Mouse (Mus musculus): ENCODE data around the gene Fam186b.
"Not testable (repeated sequence)": the region's sequence is repeated elsewhere in the genome, so short reads cannot be mapped to it uniquely, and the experiment has no call there.

Gene Fam186b

DNA sequence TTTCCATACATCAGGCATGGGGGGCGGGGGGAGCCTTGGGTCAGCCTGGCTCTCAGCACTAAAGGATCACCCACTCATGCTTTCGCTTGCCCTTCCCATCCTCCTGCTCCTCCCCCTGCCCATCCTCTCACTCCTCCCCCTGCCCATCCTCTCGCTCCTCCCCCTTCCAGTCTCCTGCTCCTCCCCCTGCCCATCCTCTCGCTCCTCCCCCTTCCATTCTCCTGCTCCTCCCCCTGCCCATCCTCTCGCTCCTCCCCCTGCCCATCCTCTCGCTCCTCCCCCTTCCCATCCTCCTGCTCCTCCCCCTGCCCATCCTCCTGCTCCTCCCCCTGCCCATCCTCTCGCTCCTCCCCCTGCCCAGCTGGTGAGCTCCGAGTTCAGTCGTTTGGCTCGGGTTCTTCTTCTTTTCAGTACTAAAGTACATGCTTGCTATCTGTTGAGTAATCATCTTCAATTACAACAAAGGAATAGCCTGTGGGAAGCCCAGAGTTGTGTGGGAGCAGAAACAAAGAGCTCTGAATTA is 35.9 kb downstream of the Fam186b start:
- peak; percentile 51 to 78 for DNase-seq (ENCODE audit: low spot score in 2 of 2)

DNA sequence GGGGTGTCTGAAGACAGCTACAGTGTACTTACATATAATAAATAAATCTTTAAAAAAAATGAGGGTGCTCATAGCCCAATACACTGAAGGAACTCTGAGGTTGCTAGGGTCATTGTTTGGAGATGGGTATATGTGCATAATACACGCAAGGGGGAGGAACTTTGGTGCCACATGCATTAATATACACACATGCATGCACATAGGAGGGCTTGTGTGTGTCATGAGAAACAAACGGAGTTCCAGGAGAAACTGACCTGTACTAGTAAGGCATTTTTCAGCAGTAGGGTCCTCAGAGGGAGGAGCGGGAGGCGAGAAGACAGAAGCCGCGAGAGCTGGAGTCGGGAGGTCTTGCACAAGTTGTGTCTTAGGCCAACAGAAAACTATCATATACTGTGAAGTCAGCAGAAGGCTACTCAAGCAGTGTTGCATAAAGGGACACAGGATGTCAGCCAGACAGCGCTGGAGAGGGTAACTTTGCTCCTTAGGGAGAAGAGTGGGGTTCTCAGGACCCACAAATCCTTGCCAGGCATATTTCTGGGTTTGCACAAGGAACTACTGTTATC is 36.4 kb downstream of the Fam186b start:
- no peak for DNase-seq (ENCODE audit: low spot score in 2 of 2)

DNA sequence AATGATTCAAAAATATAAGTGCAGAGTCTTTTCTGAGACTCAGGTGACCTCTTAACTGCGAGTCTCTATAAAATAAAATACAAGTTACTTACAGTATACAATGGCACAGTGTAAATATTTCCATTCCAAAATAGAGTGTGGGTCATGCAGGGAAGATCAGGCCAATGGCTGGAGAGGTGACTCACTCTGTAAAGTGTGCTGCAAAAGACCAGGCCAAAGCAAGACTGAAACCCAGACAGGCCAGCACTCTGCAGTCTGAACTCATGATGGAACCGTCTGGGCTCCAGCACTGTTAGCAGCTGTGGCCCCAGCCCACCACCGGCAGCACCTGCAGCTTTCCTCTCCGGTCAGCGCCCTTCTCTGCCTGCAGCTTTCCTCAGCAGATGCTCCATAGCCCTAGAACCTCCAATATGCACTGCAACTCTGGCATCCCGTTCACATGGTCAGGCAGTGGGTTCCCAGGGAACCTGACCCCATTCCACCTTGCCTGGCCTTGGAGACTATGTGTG is 40.4 kb downstream of the Fam186b start:
- DNase-seq (ENCODE audit: low spot score in 2 of 2) = no peak

- no peak for DNase-seq (ENCODE audit: low spot score in 2 of 2)
Observed at GRCm38 (mm10) chr15:99254477-99255005, 41.1 kb downstream of the Fam186b start.

DNA sequence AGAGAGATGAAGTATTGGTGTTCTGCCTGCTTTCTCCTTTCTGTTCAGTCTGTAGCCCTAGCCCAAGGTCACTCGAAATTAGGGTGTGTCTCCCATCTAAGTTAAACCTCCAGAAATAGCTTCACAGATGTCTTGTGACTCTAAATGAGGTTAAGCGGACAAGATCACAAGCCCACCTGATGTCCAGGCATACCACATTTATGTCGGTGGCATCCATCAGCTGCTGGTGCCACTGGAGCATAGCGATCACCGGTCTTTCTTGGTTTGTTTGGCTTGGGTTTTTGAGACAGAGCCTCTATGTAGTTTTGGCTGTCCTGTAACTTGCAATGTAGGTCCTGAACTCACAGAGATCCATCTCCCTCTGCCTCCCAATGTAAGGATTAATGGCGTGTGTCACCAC is 41.9 kb downstream of the Fam186b start:
- no peak for DNase-seq (ENCODE audit: low spot score in 2 of 2)

DNA sequence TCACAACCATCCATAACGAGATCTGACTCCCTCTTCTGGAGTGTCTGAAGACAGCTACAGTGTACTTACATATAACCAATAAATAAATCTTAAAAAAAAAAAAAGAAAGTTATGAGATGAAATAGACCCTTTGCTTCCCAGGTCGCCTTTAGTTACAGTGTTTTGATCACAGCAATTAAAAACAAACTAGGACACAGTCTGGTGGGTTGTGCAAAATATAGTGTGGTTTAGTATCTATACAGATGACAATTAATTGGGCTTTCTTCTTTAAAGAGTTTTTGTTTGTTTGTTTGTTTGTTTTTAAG is 42.6 kb downstream of the Fam186b start:
- not testable (repeated sequence) for DNase-seq (ENCODE audit: low spot score in 2 of 2)

DNA sequence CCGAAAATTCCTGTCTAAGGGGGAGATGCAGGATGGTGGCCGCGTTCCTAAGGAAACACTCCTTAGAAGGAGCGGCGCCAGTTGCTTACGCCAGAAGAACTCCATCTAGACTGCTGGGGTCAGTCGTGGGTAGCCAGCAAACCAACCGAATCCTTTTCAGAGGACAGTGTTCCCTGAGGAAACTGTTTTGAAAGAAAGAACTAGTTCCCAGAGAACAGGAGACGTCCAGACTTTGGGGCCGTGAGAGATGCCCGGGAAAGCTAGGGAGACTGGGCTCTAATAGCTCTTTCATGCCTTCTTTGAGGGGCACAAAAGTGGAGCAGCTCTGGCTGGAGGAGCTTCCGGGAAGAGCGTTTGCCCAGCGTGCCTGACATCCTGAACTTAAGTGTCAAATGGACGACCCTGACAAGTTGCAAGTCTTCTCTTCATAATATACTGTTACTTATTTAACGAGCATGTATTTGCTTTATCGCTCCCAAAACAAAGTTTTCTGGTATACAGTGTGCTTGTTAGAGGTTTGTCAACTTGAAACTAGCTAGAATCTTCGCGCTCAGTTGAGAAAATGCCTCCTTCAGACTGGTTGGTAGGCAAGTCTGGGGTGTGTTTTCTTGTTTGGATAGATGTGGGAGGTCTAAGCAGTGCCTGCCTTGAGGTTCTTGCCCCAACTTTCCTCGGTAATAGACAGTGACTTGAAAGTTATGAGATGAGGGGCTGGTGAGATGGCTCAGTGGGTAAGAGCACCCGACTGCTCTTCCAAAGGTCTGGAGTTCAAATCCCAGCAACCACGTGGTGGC is 43.1 kb downstream of the Fam186b start:
- DNase-seq (ENCODE audit: low spot score in 2 of 2) = no peak

- DNase-seq (ENCODE audit: low spot score in 2 of 2) = peak; percentile 94 to 98
Observed at GRCm38 (mm10) chr15:99251626-99252380, 43.9 kb downstream of the Fam186b start, which contains the start of gene Mcrs1. Gene Mcrs1, minus strand, starts transcription at chr15:99251961.

DNA sequence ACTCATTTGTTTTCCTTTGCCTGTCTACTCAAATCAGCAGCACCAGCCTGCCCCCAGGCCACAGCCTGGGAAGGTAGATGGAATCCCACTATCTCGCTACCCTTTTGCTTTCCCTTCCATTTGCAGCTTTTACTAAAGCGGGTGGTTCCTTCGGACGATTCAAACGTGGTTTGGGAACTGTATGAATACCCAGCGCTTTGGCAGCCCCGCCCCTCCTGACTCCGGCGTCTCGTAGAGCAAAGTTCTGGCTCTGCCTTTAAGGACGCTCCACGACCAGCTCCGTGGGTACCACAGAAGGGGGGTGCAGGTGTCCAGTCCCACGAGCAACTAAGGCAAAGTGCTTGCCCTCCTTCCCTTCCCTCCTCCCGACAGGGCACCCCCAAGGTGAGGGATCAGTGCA is 44.6 kb downstream of the Fam186b start:
- DNase-seq (ENCODE audit: low spot score in 2 of 2) = not testable (repeated sequence)

- DNase-seq (ENCODE audit: low spot score in 2 of 2) = no peak
Observed at GRCm38 (mm10) chr15:99249938-99250337, 45.8 kb downstream of the Fam186b start.

- DNase-seq (ENCODE audit: low spot score in 2 of 2) = no peak
Observed at GRCm38 (mm10) chr15:99248972-99249371, 46.7 kb downstream of the Fam186b start.

DNA sequence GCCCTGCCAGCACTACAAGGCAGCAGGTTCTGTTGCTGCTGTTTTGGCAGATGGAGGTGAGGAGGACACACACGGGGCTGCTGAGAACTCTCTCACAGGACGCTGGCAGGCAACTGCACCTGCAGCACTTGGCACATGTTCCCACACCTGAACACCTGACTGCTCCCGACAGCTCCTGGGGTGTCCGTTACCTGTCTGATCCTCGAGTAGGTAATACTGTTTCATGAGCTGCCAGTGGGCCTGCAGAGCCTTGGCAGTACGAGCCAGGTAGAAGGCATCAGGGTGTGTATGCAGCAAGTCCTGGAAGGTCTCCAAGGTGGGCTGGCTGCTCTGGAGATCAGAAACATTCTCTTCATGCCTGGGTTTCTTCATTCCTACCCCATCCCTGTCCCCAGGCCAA is 49.0 kb downstream of the Fam186b start:
- not testable (repeated sequence) for DNase-seq (ENCODE audit: low spot score in 2 of 2)

DNA sequence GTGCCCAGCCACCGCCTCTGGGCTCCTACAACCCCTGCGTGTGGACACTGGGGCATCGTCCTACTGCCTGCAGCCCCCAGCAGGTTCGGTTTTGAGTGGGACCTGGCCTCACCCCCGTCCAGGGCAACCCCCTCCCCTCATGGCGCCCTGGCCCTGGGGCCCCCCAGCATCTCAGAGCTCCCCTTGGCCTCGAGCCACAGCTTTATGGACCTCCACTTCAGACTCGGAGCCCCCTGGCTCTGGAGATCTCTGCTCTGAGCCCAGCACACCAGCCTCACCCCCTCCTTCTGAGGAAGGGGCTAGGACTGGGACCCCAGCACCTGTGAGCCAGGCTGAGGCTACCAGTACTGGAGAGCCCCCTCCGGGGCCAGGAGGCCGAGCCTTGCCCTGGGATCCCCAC is 53.6 kb downstream of the Fam186b start:
- DNase-seq (ENCODE audit: low spot score in 2 of 2) = no peak

GRCm38 (mm10) chr15:99241249-99241648 is 54.4 kb downstream of the Fam186b start:
- no peak for DNase-seq (ENCODE audit: low spot score in 2 of 2)

DNA sequence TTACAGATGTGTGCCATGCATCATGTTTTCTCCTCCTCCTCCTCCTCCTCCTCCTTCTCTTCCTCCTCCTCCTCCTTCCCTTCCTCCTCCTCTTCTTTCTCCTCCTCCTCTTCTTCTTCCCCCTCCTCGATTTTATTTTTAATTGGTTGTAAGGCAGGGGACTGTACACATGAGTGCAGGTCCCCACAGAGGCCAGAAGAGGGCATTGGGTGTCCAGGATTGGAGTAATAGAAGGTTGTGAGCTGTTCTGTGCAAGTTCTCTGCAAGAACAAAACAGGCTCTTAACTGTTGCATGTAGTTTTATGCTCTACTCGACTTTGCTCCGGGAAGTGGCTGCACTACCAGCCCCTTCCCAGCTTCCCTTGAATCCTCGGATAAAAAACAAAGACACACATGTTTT is 55.6 kb downstream of the Fam186b start:
- no peak for DNase-seq (ENCODE audit: low spot score in 2 of 2)

DNA sequence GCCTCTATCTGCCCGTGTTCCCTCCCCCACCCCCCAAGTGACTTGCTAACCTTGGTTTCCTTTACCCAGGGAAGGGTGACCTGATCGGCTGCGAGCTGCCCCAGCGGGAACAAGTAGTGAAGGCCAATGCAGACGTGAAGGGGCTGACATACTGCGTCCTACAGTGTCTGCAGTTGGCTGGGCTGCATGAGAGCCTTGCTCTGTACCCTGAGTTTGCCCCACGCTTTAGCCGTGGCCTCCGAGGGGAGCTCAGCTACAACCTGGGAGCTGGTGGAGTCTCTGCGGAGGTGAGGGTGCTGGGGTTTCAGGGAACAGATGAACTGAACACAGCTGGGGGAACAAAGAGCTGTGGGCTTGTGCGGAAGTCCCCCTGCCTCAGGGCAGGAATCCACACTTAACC is 57.7 kb downstream of the Fam186b start:
- DNase-seq (ENCODE audit: low spot score in 2 of 2) = no peak

DNA sequence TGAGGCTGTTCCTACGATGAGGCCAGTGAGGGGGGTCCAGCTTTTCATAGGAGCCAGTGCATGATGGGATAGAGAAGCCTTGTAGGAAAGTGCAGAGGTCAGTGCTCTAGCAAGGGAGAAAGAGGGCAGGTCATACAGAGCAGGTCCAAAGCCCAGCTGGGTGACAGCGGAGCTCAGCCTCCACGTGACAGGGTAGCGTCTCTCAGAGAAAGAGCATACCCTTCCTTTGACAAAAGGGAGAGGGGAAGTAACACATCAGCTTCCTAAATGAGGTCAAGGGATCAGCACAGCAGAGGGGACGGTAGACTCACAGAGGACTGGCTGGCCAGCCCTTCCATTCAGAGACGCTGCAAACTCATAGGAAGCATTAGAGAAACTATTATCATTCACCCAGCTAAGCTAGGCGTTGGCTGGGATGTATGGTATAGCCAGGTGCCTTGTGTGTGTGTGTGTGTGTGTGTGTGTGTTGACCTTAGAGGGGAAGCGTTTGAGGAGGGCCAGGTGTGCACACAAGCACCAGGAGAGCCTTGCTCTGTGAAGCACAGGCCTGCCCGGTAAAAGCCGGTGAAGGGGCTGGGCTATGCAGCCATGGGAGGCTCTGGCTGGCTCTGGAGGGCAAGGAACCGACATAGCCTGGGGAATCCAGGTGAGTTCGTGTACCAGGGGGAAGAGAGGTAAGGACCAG is 61.2 kb downstream of the Fam186b start:
- DNase-seq (ENCODE audit: low spot score in 2 of 2) = no peak

- DNase-seq (ENCODE audit: low spot score in 2 of 2) = no peak
Observed at GRCm38 (mm10) chr15:99233719-99234118, 62.0 kb downstream of the Fam186b start.

DNA sequence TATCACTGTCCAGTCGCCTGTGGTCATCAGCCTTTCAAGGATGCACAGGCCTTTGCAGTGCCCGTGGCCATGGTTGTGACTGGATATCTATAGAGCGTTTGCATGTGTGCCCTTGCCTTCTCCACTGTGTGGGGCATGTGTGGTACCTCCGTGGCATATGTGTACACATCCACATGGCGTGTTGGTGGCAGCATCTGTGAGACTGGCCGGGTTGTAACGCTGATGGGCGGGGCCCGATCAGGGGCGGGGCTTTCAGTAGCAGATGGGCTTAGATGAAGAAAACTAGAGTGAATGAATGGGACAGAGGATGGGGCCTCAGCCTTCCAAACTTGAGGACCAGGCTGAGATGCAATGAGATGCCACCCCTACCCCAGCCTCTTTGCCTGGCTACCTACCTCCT is 63.7 kb downstream of the Fam186b start:
- no peak for DNase-seq (ENCODE audit: low spot score in 2 of 2)

GRCm38 (mm10) chr15:99226090-99226489 is 69.6 kb downstream of the Fam186b start:
- DNase-seq (ENCODE audit: low spot score in 2 of 2) = no peak

DNA sequence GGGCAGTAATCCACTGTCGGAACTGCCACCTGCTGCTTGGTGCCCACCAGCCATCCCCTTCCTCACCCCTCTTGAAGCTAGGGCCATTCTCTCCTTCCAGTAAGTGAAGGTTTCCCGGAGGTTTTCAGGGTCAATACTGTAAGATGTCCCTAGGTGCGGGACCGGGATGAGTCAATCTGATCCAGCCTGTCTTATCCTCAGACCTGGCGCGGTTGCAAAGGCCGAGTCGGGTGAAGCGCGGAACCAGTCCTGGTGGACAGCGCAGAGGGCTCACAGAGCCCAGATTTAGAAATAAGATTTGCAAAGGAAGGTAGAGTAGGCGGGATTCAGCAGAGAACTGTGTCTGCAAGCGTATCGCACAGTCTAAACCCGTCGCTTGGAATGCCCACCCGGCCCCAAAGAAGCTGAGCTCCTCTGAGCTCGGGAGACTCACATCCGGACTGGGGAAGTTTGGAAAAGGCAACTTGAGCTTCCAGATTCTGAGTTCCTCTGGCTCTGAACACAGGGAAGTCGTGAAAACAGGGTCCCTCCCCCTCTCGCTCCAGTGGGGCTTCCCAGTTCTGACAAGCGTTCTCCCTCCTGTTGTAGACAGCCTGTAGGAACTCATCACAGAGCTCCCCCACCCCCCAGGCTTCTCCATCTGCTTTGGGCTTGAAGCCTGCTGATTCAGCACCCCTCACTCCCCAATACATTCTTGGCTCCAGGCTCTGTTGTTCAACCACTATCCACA is 70.4 kb downstream of the Fam186b start:
- no peak for DNase-seq (ENCODE audit: low spot score in 2 of 2)

Measured in urinary bladder, postnatal 36 days (tissue).